Mouse (Mus musculus): ENCODE measurements around the gene Gm4450. TPM values are rescaled to one million over a fixed set of nuclear protein-coding genes. Genes with fewer than 3 reads are reported as not detected.

The Gm4450 gene
- polyA plus RNA-seq, 1 experiment from 2014 or later: not detected

- no peaks in the 10 kb centered on the region for H3K36me3 ChIP-seq
- H3K4me1 ChIP-seq: no peaks in the 10 kb centered on the region
- ATAC-seq (ENCODE audit: insufficient number of reproducible peaks, low FRiP score, low TSS enrichment, low read depth): no peak
- WGBS: no CpG with 5 or more reads among the region's 1 CpGs
- no peak overlapping the region for H3K9ac ChIP-seq
- no peak overlapping the region for H3K4me2 ChIP-seq
- H3K27me3 ChIP-seq: peaks cover 7% of the 10 kb centered on the region
- no peaks in the 10 kb centered on the region for H3K9me3 ChIP-seq
- no peak overlapping the region for H3K27ac ChIP-seq
- H3K4me3 ChIP-seq: no peak overlapping the region
Measured at GRCm38 (mm10) chr3:98434088-98434816, 22.7 kb downstream of the Gm4450 start.

GRCm38 (mm10) chr3:98428928-98429525 is 27.9 kb downstream of the Gm4450 start:
- Histone ChIP-seq H3K9me3 (no peaks in the 10 kb centered on the region), H3K4me2 (no peak overlapping the region), H3K36me3 (0 out of 2 replicates have a peak, but pooled peaks cover 6% of the 10 kb centered on the region), H3K9ac (no peak overlapping the region), H3K27me3 (peaks cover 43% of the 10 kb centered on the region), H3K4me3 (no peak overlapping the region), H3K4me1 (peaks cover 18% of the 10 kb centered on the region), H3K27ac (no peak overlapping the region)
- no peak for ATAC-seq (ENCODE audit: insufficient number of reproducible peaks, low FRiP score, low TSS enrichment, low read depth)
- WGBS: 44% methylated on average over 8 of the region's 8 CpGs

GRCm38 (mm10) chr3:98428449-98428775 is 28.5 kb downstream of the Gm4450 start:
- Histone ChIP-seq H3K9ac (peak overlapping the region; percentile 31), H3K36me3 (0 out of 2 replicates have a peak, but pooled peaks cover 6% of the 10 kb centered on the region), H3K9me3 (no peaks in the 10 kb centered on the region), H3K4me3 (peak overlapping the region; percentile 63), H3K4me2 (peak overlapping the region; percentile 99), H3K27me3 (peaks cover 43% of the 10 kb centered on the region), H3K4me1 (peaks cover 18% of the 10 kb centered on the region), H3K27ac (no peak overlapping the region)
- no peak for ATAC-seq (ENCODE audit: insufficient number of reproducible peaks, low FRiP score, low TSS enrichment, low read depth)
- WGBS: 9% methylated on average over 17 of the region's 17 CpGs

- peaks cover 18% of the 10 kb centered on the region for H3K4me1 ChIP-seq
- H3K36me3 ChIP-seq: 0 out of 2 replicates have a peak, but pooled peaks cover 6% of the 10 kb centered on the region
- H3K27ac ChIP-seq: no peak overlapping the region
- H3K9ac ChIP-seq: peak overlapping the region; percentile 31
- peak overlapping the region; percentile 63 for H3K4me3 ChIP-seq
- no peaks in the 10 kb centered on the region for H3K9me3 ChIP-seq
- peak overlapping the region; percentile 99 for H3K4me2 ChIP-seq
- under 1% methylated on average over 110 of the region's 110 CpGs for whole genome bisulfite sequencing
- peaks cover 43% of the 10 kb centered on the region for H3K27me3 ChIP-seq
- ATAC-seq (ENCODE audit: insufficient number of reproducible peaks, low FRiP score, low TSS enrichment, low read depth): peak; percentile 85
Measured at GRCm38 (mm10) chr3:98427600-98428448, 29.1 kb downstream of the Gm4450 start.

GRCm38 (mm10) chr3:98427260-98427599 is 29.7 kb downstream of the Gm4450 start:
- Histone ChIP-seq H3K36me3 (0 out of 2 replicates have a peak, but pooled peaks cover 6% of the 10 kb centered on the region), H3K9ac (peak overlapping the region; percentile 31; the same call in 1 of the 2 replicates), H3K4me3 (peak overlapping the region; percentile 63), H3K4me1 (peaks cover 18% of the 10 kb centered on the region), H3K4me2 (peak overlapping the region; percentile 99), H3K9me3 (no peaks in the 10 kb centered on the region), H3K27me3 (peaks cover 43% of the 10 kb centered on the region), H3K27ac (no peak overlapping the region)
- 5% methylated on average over 23 of the region's 23 CpGs for WGBS
- no peak for ATAC-seq (ENCODE audit: insufficient number of reproducible peaks, low FRiP score, low TSS enrichment, low read depth)

GRCm38 (mm10) chr3:98426749-98427148 is 30.2 kb downstream of the Gm4450 start:
- H3K36me3 ChIP-seq: 0 out of 2 replicates have a peak, but pooled peaks cover 6% of the 10 kb centered on the region
- 57% methylated on average over 5 of the region's 5 CpGs for WGBS
- H3K4me3 ChIP-seq: peak overlapping the region; percentile 63
- H3K9ac ChIP-seq: no peak overlapping the region
- no peak for ATAC-seq (ENCODE audit: insufficient number of reproducible peaks, low FRiP score, low TSS enrichment, low read depth)
- H3K9me3 ChIP-seq: no peaks in the 10 kb centered on the region
- peaks cover 18% of the 10 kb centered on the region for H3K4me1 ChIP-seq
- peaks cover 43% of the 10 kb centered on the region for H3K27me3 ChIP-seq
- H3K27ac ChIP-seq: no peak overlapping the region
- H3K4me2 ChIP-seq: peak overlapping the region; percentile 99

GRCm38 (mm10) chr3:98422926-98423325 is 34.0 kb downstream of the Gm4450 start:
- Histone ChIP-seq H3K4me2 (no peak overlapping the region), H3K9me3 (no peaks in the 10 kb centered on the region), H3K9ac (no peak overlapping the region), H3K4me1 (peaks cover 12% of the 10 kb centered on the region), H3K4me3 (no peak overlapping the region), H3K27me3 (peaks cover 23% of the 10 kb centered on the region), H3K27ac (no peak overlapping the region), H3K36me3 (0 out of 2 replicates have a peak, but pooled peaks cover 6% of the 10 kb centered on the region)
- 87% methylated on average over 4 of the region's 4 CpGs for WGBS
- ATAC-seq (ENCODE audit: insufficient number of reproducible peaks, low FRiP score, low TSS enrichment, low read depth): no peak

GRCm38 (mm10) chr3:98419786-98420070 is 37.2 kb downstream of the Gm4450 start:
- 24% methylated on average over 4 of the region's 4 CpGs for WGBS
- Histone ChIP-seq H3K27me3 (no peaks in the 10 kb centered on the region), H3K4me2 (no peak overlapping the region), H3K4me1 (peaks cover 10% of the 10 kb centered on the region), H3K27ac (no peak overlapping the region), H3K9me3 (no peaks in the 10 kb centered on the region), H3K9ac (no peak overlapping the region), H3K36me3 (no peaks in the 10 kb centered on the region), H3K4me3 (no peak overlapping the region)
- ATAC-seq (ENCODE audit: insufficient number of reproducible peaks, low FRiP score, low TSS enrichment, low read depth): no peak

GRCm38 (mm10) chr3:98418991-98419785 is 37.7 kb downstream of the Gm4450 start:
- no peak for ATAC-seq (ENCODE audit: insufficient number of reproducible peaks, low FRiP score, low TSS enrichment, low read depth)
- Histone ChIP-seq H3K9ac (no peak overlapping the region), H3K27me3 (no peaks in the 10 kb centered on the region), H3K4me1 (peaks cover 10% of the 10 kb centered on the region), H3K27ac (no peak overlapping the region), H3K4me3 (no peak overlapping the region), H3K4me2 (no peak overlapping the region), H3K9me3 (no peaks in the 10 kb centered on the region), H3K36me3 (no peaks in the 10 kb centered on the region)
- 54% methylated on average over 6 of the region's 6 CpGs for WGBS

- Histone ChIP-seq H3K36me3 (no peaks in the 10 kb centered on the region), H3K9me3 (no peaks in the 10 kb centered on the region), H3K9ac (no peak overlapping the region), H3K27me3 (no peaks in the 10 kb centered on the region), H3K4me3 (no peak overlapping the region), H3K27ac (no peak overlapping the region), H3K4me2 (no peak overlapping the region), H3K4me1 (peaks cover 10% of the 10 kb centered on the region)
- ATAC-seq (ENCODE audit: insufficient number of reproducible peaks, low FRiP score, low TSS enrichment, low read depth): peak; percentile 63; the same call in 1 of the 2 replicates
- WGBS: 51% methylated on average over 4 of the region's 4 CpGs
Measured at GRCm38 (mm10) chr3:98417328-98417727, 39.6 kb downstream of the Gm4450 start.

- 75% methylated on average over 5 of the region's 5 CpGs for WGBS
- Histone ChIP-seq H3K9me3 (no peaks in the 10 kb centered on the region), H3K4me2 (no peak overlapping the region), H3K27me3 (no peaks in the 10 kb centered on the region), H3K9ac (no peak overlapping the region), H3K4me3 (no peak overlapping the region), H3K4me1 (peaks cover 10% of the 10 kb centered on the region), H3K36me3 (no peaks in the 10 kb centered on the region), H3K27ac (no peak overlapping the region)
- no peak for ATAC-seq (ENCODE audit: insufficient number of reproducible peaks, low FRiP score, low TSS enrichment, low read depth)
Measured at GRCm38 (mm10) chr3:98416426-98417250, 40.3 kb downstream of the Gm4450 start.

All from limb, embryonic 15.5 days (tissue).